Mouse (Mus musculus) hindbrain, embryonic 10.5 days (tissue): ENCODE measurements around the gene Dusp8. TPM values are rescaled to one million over a fixed set of nuclear protein-coding genes. Genes with fewer than 3 reads are reported as not detected.

Experiments
- DNase-seq: peaks from one replicate; pipeline ENCODE4 v3.0.0-alpha.2; 2017; ENCODE audit warnings: low spot score
- H3K27ac ChIP-seq: fragments of 300-500 bp; sonication (generic); 2 replicates; pipeline ENCODE4 v1.5.1; 2016; ENCODE audit warnings: mild to moderate bottlenecking, moderate library complexity
- H3K27me3 ChIP-seq: fragments of 300-500 bp; sonication (generic); 2 replicates; pipeline ENCODE4 v1.6.1; 2016; ENCODE audit warnings: mild to moderate bottlenecking; ENCODE audit not compliant: poor library complexity, insufficient read depth, severe bottlenecking
- H3K36me3 ChIP-seq: fragments of 300-500 bp; sonication (generic); 2 replicates; pipeline ENCODE4 v1.6.1; 2016; ENCODE audit warnings: mild to moderate bottlenecking, moderate library complexity
- H3K4me1 ChIP-seq: fragments of 300-500 bp; sonication (generic); replicated peaks from 2 replicates; pipeline ENCODE4 v1.6.1; 2016; ENCODE audit warnings: mild to moderate bottlenecking
- H3K4me3 ChIP-seq: fragments of 300-500 bp; sonication (generic); 2 replicates; pipeline ENCODE4 v1.5.1; 2016; ENCODE audit warnings: mild to moderate bottlenecking, moderate library complexity
- H3K9me3 ChIP-seq: fragments of 300-500 bp; sonication (generic); 2 replicates; pipeline ENCODE4 v1.6.1; 2016; ENCODE audit warnings: mild to moderate bottlenecking, moderate library complexity
- polyA plus RNA-seq: library from polyadenylated mRNA; unstranded; fragments of >200 nt; fragmentation: Nextera tagmentation; extraction: Ambion mirVana; gene quantifications from 2 replicates; pipeline ENCODE4 v1.2.1, GENCODE M21; 2016

The Dusp8 gene
- polyA plus RNA-seq, 1 experiment from 2014 or later, result 20.1 TPM

GRCm38 (mm10) chr7:142030073-142030472 is 65.6 kb downstream of the Dusp8 start:
- H3K27ac ChIP-seq, result no peak overlapping the region
- no peak for DNase-seq
- H3K4me3 ChIP-seq, result no peak overlapping the region
- H3K36me3 ChIP-seq, result no peaks in the 10 kb centered on the region
- 0 out of 2 replicates have a peak, but pooled peaks cover 11% of the 10 kb centered on the region for H3K4me1 ChIP-seq
- H3K9me3 ChIP-seq, result no peaks in the 10 kb centered on the region
- H3K27me3 ChIP-seq, result no peaks in the 10 kb centered on the region

Other genes starting within 250 kb of the Dusp8 start
- 60.3 and 69.0 TPM in 2 replicates for gene Tollip, start 177.3 kb downstream of the Dusp8 start, polyA plus RNA-seq
- gene Brsk2, start 146.1 kb downstream of the Dusp8 start, polyA plus RNA-seq, result 8.7 and 14.1 TPM in 2 replicates
- gene Mob2, start 34.8 kb downstream of the Dusp8 start, polyA plus RNA-seq, result 61.4 and 62.4 TPM in 2 replicates
- gene Gm45618, start 24.9 kb upstream of the Dusp8 start, polyA plus RNA-seq, result not detected in 2 replicates
- not detected in 2 replicates for gene Gm39115, start 40.2 kb upstream of the Dusp8 start, polyA plus RNA-seq
- not detected in 2 replicates for gene Gm45337, start 48.8 kb upstream of the Dusp8 start, polyA plus RNA-seq
- not detected in 2 replicates for gene Gm29735, start 61.3 kb upstream of the Dusp8 start, polyA plus RNA-seq
- gene Gm4553, start 69.9 kb upstream of the Dusp8 start, polyA plus RNA-seq, result not detected in 2 replicates
- gene Krtap5-2, start 80.2 kb upstream of the Dusp8 start, polyA plus RNA-seq, result not detected in 2 replicates
- not detected in 2 replicates for gene Gm10153, start 94.5 kb upstream of the Dusp8 start, polyA plus RNA-seq
- gene Krtap5-3, start 105.5 kb upstream of the Dusp8 start, polyA plus RNA-seq, result not detected in 2 replicates
- gene Gm7579, start 116.0 kb upstream of the Dusp8 start, polyA plus RNA-seq, result not detected in 2 replicates
- gene Krtap5-5, start 134.1 kb upstream of the Dusp8 start, polyA plus RNA-seq, result not detected in 2 replicates
- gene Gm40460, start 145.2 kb upstream of the Dusp8 start, polyA plus RNA-seq, result not detected in 2 replicates
- gene Gm2431, start 162.5 kb upstream of the Dusp8 start, polyA plus RNA-seq, result not detected in 2 replicates
- gene Gm4559, start 178.5 kb upstream of the Dusp8 start, polyA plus RNA-seq, result not detected in 2 replicates
- not detected in 2 replicates for gene Krtap5-1, start 201.3 kb upstream of the Dusp8 start, polyA plus RNA-seq
- gene Krtap5-4, start 207.7 kb upstream of the Dusp8 start, polyA plus RNA-seq, result not detected in 2 replicates